Mouse (Mus musculus) hematopoietic stem cell, adult 5-6 weeks (primary cell): Measurements from ENCODE around the gene Slc25a1. TPM values are rescaled to one million over a fixed set of nuclear protein-coding genes. Genes with fewer than 3 reads are reported as not detected.

Source experiments
- ATAC-seq, 2 experiments: fragments of 125-278 bp in 1 of 2; replicated peaks in 1 of 2; 2 replicates each; pipeline ENCODE4 v1.8.0; 2016 to 2017; ENCODE audit warnings: inconsistent platforms in 2 of 2, mild to moderate bottlenecking in 2 of 2, moderate number of reproducible peaks in 2 of 2, low read depth in 1 of 2, moderate TSS enrichment in 1 of 2; ENCODE audit not compliant: low FRiP score in 2 of 2, poor library complexity in 2 of 2, severe bottlenecking in 2 of 2, insufficient read depth in 1 of 2, low TSS enrichment in 1 of 2
- total RNA-seq: library from RNA; stranded (forward); fragments of 172-1452, 232-1000 nt; gene quantifications from 2 replicates; pipeline ENCODE4 v1.2.3, GENCODE M21; 2017

Slc25a1 gene
- total RNA-seq, 1 experiment from 2014 or later = 59.6 TPM

DNA sequence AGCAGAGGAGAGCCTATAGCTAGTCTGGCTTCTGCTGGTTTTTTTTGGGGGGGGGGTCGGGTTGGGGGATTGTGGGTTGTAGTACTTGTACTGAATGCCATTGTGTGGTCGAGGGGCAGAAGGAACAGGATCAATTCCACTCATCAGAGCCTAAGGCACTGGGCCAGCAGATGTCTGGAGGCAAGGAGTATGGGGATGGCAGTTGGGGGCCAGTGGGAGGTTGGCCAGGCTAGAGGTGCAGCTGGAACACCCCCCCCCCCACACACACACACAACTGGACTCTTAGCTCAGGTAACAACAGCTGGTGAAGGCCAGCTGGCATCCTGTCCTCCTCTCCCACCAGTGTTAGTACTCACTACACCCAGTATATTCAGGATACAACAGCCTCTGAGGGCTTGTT, 1.2 kb upstream of the Slc25a1 start:
- no peak for ATAC-seq

DNA sequence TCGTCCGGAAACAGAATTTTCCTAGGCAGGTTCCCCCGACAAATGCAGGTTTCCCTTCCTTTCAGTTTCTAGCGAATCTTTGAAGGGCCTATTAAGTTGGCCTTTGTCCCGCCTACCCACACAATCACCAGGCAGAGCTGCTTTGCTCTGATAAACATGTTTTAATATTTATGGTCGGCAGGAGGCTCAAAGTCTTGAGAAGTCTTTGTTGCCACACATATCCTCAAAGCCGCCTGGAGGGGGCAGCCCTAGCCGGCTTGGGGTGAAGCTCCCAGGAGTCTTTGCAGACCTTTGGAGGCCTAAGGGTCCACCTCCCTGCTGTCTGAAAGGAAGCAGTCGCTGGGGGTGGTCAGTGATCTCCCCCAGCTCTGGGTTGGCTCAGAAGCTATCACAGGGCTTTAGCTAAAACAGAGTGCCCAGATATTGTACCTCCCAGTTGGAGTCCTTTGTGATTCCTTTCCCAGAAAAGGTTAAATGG, 647 bp upstream of the Slc25a1 start:
- ATAC-seq = peak; percentile 89 to 90

DNA sequence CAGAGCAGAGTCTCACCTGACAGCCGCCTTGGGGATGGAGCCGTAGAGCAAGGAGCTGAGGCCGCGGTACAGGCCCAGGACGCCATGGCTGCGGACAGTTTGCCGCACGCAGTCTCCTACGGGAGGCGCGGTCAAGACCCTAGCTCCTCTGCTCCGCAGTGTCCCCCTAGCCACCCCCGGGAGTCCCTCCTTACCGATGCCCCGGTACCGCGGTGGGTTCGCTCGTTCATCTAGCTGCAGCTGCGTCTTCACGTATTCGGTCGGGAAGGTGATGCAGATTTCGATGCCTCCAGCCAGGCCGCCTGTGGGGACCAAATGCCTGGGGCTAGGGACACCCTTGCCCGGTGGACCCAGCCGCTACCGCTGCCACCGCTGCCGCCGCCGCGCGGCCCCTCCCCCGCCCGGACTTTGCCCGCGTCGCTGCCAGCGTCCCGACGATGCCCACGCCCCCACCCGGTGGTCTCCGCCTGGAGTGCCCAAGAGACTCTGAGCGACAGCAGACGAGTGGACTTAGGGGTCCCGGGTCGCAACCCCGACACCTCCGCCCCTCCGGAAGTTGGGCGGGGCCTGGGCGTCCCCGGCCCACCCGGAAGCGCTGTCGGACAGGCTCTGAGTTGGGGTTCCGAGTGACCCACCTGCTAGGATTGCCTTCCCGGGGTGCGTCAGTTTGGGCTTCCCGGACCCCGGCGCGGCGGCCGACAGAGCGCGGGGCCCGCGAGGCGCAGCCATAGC, 502 bp downstream of the Slc25a1 start:
- no peak for ATAC-seq

DNA sequence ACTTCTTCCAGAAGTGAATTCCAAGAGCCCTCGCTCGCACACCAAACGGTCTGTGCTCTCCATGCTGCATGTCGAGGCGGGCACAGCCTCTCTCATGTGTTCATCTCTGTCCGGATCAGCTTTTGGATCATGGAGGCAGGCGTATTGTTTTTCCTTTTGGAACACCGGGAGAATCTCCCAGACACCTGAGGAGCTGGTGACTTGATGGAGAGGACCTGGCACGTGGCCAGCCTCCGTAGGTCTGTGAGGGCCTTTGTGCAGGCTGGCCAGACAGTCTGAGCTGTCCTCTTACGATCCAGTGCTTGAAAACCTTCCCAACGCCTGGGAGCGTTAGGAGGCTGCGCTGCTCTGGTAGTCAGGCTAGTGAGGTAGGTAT, 5.9 kb downstream of the Slc25a1 start:
- ATAC-seq = no peak

DNA sequence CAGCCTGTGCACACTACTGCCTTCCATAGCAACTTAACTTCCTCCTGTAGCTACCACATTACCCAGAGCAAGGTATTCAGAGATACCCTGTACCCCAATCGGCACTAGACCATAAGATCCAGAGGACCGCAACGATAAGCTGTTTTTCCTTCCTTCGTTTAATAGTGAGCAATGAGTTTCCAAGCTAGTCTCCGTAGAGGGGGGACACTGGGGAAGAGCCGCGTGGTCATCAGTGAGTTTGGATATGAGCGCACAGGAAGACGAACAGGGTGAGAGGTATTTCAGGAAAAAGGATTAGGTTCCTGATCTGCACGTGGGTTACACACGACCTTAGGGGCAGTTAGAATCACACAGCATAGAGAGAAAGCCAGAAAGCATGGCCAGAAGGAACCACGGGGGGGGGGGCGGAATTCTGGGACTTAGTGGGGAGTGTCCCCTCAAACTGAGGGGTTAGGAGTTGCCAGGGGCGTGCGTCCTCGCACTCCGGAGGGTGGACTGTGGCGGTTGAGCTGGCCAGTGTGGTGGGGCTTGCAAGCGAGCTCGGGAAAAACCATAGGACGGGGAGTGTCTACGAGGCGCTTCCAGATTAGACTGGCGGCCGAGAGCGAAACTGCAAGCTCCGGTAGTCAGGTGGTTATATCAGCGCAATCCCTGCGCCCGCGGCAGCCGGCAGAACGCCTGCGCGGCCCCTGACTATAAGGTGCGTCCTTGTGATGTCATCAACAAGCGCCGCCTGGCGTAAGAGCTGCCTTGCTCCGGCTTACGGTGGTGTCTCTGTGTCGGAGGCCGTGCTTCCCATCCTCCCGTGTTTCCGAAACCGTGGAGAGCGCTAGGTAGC, 6.5 kb downstream of the Slc25a1 start:
- peak; percentile 92 to 95 for ATAC-seq

DNA sequence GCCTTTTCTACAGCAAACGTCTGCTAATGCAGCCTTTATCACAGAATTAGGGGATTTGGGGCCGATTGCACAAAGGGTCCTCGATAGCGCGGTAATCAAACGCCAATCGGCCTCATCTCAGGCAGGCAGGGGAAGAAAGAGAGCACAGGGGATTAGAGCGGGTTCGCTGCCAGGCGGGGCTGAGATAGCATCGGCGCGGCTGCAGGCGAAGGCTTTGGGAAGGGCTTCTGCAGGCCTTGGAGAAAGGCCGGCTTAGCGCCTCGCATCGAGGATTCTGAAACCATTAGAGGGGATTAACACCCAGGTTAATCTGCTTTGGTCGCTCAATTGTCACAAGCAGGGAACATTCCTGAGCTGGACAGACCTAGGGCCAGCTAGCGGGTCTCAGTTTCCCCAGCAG, 7.4 kb downstream of the Slc25a1 start:
- no peak for ATAC-seq

DNA sequence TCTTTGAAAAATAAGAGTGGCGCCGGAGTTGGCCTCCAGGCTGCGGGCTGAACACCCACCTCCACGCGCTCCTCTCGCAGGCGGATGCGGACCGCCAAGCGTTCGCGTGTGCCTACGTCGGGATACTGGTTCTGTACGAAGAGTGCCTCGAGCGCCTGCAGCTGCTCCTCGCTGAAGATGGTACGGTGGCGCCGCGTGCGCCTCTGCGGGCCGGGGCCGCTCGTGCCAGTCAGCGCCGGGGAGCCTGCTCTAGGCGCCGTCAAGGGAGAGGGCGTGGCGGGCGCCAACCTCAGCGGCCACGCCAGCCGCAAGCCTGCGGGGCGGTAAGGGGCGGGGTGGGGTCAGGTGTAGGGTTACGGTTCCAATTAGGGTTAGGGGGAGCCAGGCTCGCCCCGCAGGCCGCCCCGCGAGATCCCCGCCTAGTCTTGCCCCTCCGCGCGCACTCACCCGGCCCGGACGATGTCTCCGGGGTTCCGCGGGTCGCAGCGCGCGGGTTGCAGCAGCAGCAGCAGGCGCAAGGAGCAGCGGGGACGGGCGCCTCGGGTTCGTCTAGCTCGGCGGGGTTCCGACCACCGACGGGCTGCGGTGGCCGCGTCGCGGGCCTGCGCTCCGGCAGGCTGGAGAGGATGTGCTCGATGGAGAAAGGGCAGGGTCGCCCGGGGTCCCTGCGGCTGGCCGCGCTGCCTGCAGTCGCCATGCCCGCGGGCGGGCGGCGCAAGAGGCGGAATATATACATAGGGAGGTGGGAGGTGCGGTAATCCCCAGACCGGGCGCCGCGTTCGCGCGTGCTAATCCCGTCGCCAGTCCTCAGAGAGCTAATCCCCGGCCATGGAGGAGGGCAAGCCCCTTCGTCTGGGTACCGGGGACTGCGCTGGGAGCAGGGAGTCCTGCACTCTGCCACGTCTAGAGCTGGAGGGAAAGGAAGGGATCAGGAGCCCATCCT, 13.4 kb downstream of the Slc25a1 start, which contains the start of gene Gsc2:
Gene Gsc2 (minus strand): TSS at position 753 of the 943 bp plus-strand sequence.
- ATAC-seq = no peak

DNA sequence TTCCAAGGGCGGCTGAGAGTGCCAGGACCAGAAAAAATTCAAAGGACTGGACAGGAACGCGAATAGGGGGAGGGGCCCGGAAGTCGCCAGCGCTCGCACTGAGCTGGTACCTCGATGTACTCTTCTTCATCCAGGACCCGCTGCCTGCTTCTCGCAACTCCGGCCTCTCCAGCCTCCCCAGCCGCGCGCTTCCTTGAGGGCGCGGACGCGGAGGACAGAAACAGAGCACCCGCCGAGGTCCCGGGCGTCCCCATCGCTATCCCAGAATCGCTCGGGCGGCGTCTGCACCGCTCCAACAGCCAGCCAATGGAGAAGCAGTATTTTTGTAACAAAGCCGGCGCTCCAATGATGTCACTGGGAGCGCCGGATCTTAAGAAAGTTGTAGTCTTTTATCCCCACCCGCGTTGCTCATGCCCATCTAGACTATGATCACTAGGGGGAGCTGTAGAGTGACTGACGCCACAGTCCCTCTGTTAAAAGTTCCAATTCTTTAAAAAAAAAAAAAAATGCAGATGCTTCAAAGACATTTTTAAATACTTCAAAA, 16.9 kb downstream of the Slc25a1 start, which contains the start of gene Ess2:
Gene Ess2 (minus strand): TSS at position 297 of the 544 bp plus-strand sequence.
- ATAC-seq = peak; percentile 95 to 98

DNA sequence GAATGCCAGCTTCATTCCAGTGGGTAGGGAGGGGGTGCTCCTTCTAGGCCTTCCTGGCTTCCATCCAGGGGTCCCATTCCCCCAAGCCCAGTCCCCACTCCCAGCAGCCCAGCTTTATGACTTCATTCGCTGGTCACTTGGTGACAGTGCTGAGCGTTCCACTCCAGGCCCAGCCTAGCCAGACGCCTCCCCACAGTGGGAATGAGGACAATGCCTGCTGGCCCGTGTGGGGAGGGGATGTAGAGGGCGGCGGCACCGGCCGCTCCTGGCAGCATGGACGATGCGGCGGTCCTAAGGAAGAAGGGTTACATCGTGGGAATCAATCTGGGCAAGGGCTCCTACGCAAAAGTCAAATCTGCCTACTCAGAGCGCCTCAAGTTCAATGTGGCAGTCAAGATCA, 29.6 kb downstream of the Slc25a1 start, which contains the start of the genes Dgcr2 and Tssk2:
Gene Dgcr2 (minus strand): TSS at position 101 of the 400 bp plus-strand sequence.
Gene Tssk2 (plus strand): TSS at position 176 of the 400 bp plus-strand sequence.
- ATAC-seq = no peak

DNA sequence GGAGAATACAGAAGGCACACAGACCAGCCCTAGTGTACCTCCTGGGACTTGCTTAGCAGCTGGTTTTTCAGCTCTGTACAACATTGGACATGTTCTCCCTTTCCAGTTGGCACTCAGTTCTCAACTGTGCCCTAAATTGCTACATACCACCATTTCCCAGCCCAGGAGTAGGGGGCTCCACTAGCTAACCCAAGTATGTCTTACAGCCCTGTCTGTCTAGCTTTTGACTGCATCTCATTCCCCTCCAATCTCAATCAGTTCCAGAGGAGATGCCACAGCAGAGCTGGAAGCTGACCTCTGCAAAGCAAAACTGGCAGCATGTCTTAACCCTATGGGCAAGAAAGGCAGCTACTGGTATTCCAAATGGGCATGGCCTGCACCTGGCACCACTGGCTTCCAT, 31.9 kb downstream of the Slc25a1 start:
- no peak for ATAC-seq

DNA sequence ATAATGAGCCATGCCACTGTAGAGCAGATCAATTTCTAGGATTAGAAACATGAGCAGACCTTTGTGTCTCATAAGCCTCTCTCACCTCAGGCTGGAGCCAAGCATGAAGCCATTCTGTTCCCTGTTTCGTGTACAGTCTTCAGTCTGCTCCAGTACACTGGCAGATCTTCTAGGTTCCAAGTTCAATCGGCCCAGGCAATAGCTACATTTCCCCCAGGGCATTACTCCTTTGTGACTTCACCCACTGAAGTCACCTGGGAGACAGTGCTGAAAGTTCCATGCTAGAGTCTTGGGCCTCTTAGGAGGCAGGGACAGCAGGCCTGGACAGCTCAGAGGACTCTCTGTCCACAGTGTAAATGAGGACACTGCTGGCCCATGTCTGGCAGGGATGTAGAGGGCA, 34.1 kb downstream of the Slc25a1 start, which contains the start of gene Tssk1:
Gene Tssk1 (plus strand): TSS at position 301 of the 400 bp plus-strand sequence.
- no peak for ATAC-seq

DNA sequence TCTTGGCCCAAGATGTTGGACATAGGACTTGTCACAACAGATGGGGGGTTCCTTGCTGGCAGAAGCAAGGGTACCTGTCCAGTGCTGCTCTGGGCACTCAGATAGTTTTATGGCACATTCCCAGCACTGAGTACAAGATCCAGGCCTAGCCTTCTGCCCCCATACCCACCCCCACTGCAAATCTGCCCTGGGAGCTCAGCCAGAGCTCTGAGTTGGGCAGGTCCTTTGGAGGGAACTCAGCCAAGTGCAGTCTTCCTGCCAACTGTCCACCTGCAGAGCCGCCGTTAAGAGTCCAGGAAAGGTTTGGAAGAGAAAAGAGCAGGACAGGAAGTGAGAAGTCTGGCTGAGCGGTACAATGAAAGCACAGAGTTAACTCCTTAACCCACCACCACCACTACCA, 35.4 kb downstream of the Slc25a1 start:
- ATAC-seq = no peak

DNA sequence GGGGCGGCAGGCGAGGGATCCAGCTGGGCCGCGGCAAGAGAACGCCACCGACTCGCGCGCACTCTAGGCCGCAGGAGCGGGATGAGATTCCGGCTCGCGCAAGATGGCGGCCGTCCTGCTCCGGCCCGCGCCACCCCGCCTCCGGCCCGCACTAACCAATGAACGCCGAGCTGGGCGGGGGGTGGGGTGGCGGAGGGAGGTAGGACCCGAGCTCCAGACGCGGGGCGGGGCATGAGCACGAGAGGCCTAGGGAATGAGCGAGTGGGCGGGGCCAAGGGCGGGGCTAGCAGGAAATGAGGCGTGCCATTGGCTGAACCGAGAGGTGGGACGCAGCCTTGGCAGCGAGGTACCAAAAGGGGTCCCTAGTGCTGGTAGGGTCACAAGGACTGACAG, 36.5 kb downstream of the Slc25a1 start, which contains the start of gene Gm20518:
Gene Gm20518 (minus strand): TSS at position 105 of the 393 bp plus-strand sequence.
- peak; percentile 91 to 95 for ATAC-seq

DNA sequence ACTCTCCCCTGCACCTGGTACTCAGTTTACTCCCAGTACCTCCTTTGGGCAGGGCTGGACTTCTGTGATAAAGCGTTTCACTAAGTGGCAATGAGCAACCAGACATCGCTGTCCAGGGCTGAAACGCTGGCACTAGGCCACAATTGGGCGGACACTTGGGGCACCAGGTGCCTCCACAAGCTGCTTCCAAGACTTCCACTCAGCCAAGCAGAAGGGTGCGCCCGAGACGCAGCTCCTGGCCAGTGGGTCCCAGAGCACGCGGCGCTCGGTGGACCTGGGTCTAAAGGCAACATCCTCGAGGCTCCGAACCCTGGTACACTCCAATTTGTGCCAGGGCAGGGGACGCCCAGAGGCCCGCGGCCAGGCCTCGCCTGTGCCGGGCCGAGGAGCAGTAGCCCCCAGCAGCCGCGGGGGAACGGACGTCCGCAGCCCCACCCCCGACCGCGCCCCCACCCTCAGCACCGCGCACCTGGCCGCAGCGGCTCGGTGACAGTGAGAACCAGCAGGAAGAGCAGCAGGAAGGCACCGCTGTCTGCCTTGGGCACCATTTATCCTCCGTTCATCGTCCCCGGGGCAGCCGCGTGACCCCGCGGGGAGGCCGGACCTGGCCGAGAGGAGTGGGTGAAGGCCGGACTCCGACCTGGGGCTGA, 37.0 kb downstream of the Slc25a1 start:
- peak; percentile 19 to 36 for ATAC-seq

DNA sequence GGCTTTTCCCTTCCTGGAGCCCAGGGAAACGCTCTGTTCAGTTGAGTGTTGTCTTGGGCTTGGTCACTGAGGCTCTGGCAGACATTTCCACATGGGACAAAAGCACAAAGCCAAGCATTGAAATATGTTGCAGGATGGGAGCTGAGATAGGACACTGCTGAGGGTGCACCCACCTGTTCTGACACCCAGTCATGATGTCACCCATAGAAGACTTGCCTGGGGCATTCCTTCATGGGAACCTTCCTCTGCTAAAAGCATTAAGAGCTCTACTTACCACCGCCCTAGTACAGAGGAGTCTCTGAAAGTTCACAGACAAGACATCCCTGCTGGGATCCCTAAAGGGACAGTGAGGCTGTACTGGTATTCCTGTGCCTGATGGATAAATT, 37.7 kb downstream of the Slc25a1 start:
- no peak for ATAC-seq

DNA sequence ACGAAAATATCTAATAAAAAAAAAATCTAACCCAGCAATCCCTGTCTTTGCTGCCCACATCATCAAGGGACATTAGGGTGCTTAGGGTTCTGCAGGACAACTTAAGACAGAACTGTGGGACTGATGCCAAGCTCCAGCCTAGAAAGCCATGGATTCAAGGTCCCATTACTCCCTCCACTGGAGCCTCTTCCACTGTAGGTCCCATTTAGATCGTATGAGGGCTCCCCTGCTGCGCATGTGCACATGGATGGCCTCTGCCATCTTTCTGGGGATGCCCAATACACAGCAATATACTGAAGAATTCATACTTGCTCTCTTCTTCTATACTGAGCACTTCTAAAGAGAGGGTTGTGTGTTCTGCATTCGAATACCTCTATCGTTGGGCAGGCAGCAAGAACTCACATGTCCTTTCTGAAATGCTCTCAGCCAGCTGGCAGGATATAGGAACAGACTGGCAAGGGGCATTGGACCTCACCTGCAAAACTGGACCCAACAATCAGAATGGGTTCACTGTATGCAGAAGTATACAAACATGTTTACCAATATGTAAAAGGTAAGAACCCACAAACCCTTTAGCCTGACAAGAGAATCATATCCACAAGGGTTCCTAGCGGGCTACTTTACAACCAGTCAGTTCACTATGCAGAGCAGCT, 38.2 kb downstream of the Slc25a1 start:
- no peak for ATAC-seq
